Mouse (Mus musculus) hindbrain, embryonic 11.5 days (tissue): ENCODE data around the gene Olfr187. TPM values are rescaled to one million over a fixed set of nuclear protein-coding genes. Genes with fewer than 3 reads are reported as not detected.

Source experiments
- ATAC-seq: fragments of 200-750 bp; cut with Nextera tagmentation; 2 replicates; pipeline ENCODE4 v1.8.0; 2017; ENCODE audit warnings: mild to moderate bottlenecking, moderate TSS enrichment, moderate library complexity; ENCODE audit not compliant: low FRiP score
- DNase-seq: peaks from one replicate; pipeline ENCODE4 v3.0.0-alpha.2; 2015; ENCODE audit warnings: low spot score
- H3K27ac ChIP-seq: fragments of 300-500 bp; sonication (generic); 2 replicates; pipeline ENCODE4 v1.5.1; 2014; ENCODE audit warnings: mild to moderate bottlenecking, low read depth, low read length
- H3K27me3 ChIP-seq: fragments of 300-500 bp; sonication (generic); 2 replicates; pipeline ENCODE4 v1.6.1; 2014; ENCODE audit warnings: mild to moderate bottlenecking, low read length, moderate library complexity, mixed read lengths; ENCODE audit not compliant: control insufficient read depth, insufficient read depth
- H3K36me3 ChIP-seq: fragments of 300-500 bp; sonication (generic); 2 replicates; pipeline ENCODE4 v1.6.1; 2014; ENCODE audit warnings: mild to moderate bottlenecking, low read length, moderate library complexity, mixed read lengths; ENCODE audit not compliant: control insufficient read depth, insufficient read depth
- H3K4me1 ChIP-seq: fragments of 300-500 bp; sonication (generic); replicated peaks from 2 replicates; pipeline ENCODE4 v1.6.1; 2014; ENCODE audit warnings: low read length, mixed read lengths; ENCODE audit not compliant: control insufficient read depth, insufficient read depth
- H3K4me2 ChIP-seq: fragments of 300-500 bp; sonication (generic); replicated peaks from 2 replicates; pipeline ENCODE4 v1.6.1; 2014; ENCODE audit warnings: mild to moderate bottlenecking, low read depth, low read length
- H3K4me3 ChIP-seq: fragments of 300-500 bp; sonication (generic); 2 replicates; pipeline ENCODE4 v1.5.1; 2014; ENCODE audit warnings: low read depth, low read length
- H3K9ac ChIP-seq: fragments of 300-500 bp; sonication (generic); 2 replicates; pipeline ENCODE4 v1.6.1; 2014; ENCODE audit warnings: low read depth, low read length
- H3K9me3 ChIP-seq: fragments of 300-500 bp; sonication (generic); 2 replicates; pipeline ENCODE4 v1.6.1; 2016; ENCODE audit warnings: low read length; ENCODE audit not compliant: control insufficient read depth
- WGBS: fragments of 180-500 bp; shearing (Covaris S2); extraction: QIAGEN DNeasy Blood & Tissue Kit; methylation state at CpG from one replicate; pipeline ENCODE4 v1.1.7; 2014; 5-methylcytosine and 5-hydroxymethylcytosine counted together
- polyA plus RNA-seq: library from polyadenylated mRNA; unstranded; fragments of >200 nt; fragmentation: Nextera tagmentation; extraction: Ambion mirVana; gene quantifications from 2 replicates; pipeline ENCODE4 v1.2.1, GENCODE M21; 2014

Olfr187 gene
- polyA plus RNA-seq, 1 experiment from 2014 or later, result not detected

DNA sequence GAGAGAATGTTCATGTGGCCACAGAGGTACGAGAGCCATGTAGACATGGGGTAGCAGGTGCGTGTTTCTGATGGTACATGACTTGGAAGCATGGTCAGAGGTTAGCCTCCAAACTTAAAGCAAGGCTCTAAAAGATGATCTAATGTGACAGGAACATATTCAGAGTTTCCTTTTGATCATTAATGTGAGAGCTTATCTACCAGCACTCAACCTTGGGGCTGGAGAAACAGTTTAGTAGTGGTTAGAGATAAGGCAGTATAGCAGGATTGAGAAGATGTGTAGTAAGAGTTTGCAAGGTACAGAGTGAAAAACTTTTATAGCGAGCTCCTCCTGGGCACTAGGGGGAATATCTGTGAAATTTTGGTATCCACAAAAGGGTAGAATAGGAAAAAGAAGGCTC is 6.3 kb upstream of the Olfr187 start:
- 92% methylated on average over 3 of the region's 3 CpGs for WGBS
- Histone ChIP-seq H3K4me3 (no peak overlapping the region), H3K9me3 (no peaks in the 10 kb centered on the region), H3K4me2 (no peak overlapping the region), H3K9ac (no peak overlapping the region), H3K27ac (no peak overlapping the region), H3K36me3 (no peaks in the 10 kb centered on the region), H3K27me3 (no peaks in the 10 kb centered on the region), H3K4me1 (no peaks in the 10 kb centered on the region)
- DNase-seq (no peak), ATAC-seq (no peak)

DNA sequence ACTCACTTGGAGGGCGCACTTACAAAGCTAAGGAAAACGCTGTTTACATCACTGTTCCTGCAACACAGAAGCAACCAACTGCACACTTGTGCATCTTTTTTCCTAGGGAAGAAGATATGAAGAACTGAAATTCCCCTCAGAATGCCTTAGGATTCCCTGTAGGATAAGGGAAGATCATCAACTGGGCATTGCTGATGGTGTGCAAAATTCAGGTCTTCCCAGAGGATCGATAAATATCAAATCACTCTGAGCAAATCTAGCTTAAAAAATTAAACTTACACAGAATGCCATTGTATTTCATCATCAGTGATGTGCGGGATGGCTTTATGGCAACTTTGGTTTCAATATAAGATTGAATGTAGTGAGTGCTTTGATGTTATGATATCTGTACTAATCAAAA is 9.4 kb downstream of the Olfr187 start, which contains the start of gene Olfr186:
Olfr186 (minus strand) TSS at position 101 of the 400 bp plus-strand sequence.
- no peak for DNase-seq
- no peaks in the 10 kb centered on the region for H3K4me1 ChIP-seq
- no peak within 1 kb of the TSS for H3K4me3 ChIP-seq
- no peak within 1 kb of the TSS for H3K9ac ChIP-seq
- no peaks in the 10 kb centered on the region for H3K36me3 ChIP-seq
- 97% methylated on average over 4 of the region's 4 CpGs for WGBS
- no peak within 1 kb of the TSS for H3K27ac ChIP-seq
- H3K27me3 ChIP-seq, result no peaks in the 10 kb centered on the region
- H3K4me2 ChIP-seq, result no peak within 1 kb of the TSS
- no peaks in the 10 kb centered on the region for H3K9me3 ChIP-seq
- ATAC-seq, result no peak

DNA sequence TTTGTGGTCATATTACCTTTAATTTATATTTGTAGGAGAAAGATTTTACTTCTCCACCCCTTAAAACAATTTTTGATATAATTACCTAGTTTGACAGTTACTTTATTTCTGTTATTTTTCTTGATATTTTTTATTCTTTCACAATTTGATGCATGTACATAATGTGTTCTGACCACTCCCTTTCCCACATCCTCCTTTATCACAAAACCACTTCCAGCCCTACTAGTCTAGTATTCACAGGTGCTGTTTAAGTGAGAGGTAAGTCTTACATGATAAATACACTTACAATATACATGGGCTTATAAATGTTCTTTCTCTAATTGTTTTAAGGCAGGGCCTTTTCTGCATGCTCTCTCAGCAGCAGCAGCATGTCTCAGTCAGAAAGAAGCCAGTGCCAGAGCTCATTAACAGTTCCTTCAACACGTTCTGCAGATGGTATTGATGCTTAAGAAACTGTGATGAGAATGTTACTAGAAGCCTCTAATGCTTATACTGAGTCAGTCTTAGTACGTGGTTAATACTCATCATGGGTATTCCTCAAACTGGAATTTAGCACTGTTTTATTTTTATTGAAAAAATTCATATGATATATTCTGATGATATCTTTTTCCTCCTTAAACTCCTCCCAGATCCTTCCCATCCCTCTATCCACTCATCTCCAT is 26.1 kb downstream of the Olfr187 start:
- 58% methylated on average over 2 of the region's 2 CpGs for WGBS
- DNase-seq, result no peak
- H3K4me1 ChIP-seq, result no peaks in the 10 kb centered on the region

DNA sequence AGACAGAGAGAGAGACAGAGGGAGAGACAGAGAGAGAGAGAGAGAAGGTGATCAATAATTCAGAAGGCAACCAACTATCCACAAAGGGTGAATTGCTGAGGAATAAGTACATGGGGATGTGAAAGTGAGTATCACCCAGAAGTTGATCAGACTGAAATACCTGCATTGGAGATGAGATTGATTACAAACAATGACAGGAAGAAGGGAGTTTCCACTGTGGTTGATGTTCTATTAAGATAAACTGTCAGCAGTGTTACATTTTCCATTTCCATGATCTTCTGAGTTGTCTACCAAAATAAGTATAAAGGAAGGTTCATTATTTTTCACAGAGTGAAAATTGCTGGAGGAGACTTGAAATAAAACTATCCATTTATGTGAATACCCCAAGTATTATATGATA is 32.4 kb downstream of the Olfr187 start:
- DNase-seq (no peak), ATAC-seq (no peak)
- Histone ChIP-seq H3K4me3 (no peak overlapping the region), H3K27ac (no peak overlapping the region), H3K4me1 (no peaks in the 10 kb centered on the region), H3K9ac (no peak overlapping the region), H3K36me3 (no peaks in the 10 kb centered on the region), H3K27me3 (no peaks in the 10 kb centered on the region), H3K9me3 (no peaks in the 10 kb centered on the region), H3K4me2 (no peak overlapping the region)

More for the DNA sequence above, 26.1 kb downstream of the Olfr187 start:
- Histone ChIP-seq H3K9ac (no peak overlapping the region), H3K9me3 (no peaks in the 10 kb centered on the region), H3K36me3 (no peaks in the 10 kb centered on the region), H3K4me3 (no peak overlapping the region), H3K27ac (no peak overlapping the region), H3K4me2 (no peak overlapping the region), H3K27me3 (no peaks in the 10 kb centered on the region)
- no peak for ATAC-seq

DNA sequence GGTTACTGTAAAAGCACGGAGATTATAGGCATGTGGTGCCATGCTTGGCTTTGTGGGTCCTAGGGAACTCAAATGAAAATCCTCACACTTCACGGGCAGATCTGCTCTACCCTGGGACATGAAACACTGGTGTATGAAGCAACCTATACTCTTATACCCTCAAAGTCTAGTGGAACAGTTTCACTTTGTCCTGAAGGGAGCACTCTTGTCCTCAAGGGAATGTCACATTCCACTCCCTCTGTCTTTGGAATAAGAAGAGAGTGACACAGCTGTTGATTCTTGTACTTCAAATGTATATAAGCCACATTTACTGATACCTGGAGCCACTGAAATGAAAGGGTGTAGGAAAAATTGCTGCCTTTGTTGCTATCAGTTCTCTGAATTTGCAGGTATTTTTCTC is 44.5 kb downstream of the Olfr187 start, which contains the start of gene Olfr183:
Olfr183 (plus strand) TSS at position 301 of the 400 bp plus-strand sequence.
- H3K27ac ChIP-seq, result no peak within 1 kb of the TSS
- no peaks in the 10 kb centered on the region for H3K27me3 ChIP-seq
- 65% methylated on average over 2 of the region's 2 CpGs for WGBS
- no peaks in the 10 kb centered on the region for H3K36me3 ChIP-seq
- no peak within 1 kb of the TSS for H3K4me3 ChIP-seq
- H3K4me2 ChIP-seq, result no peak within 1 kb of the TSS
- no peaks in the 10 kb centered on the region for H3K4me1 ChIP-seq
- H3K9ac ChIP-seq, result no peak within 1 kb of the TSS
- H3K9me3 ChIP-seq, result no peaks in the 10 kb centered on the region
- no peak for ATAC-seq
- DNase-seq, result no peak

Other genes starting within 250 kb of the Olfr187 start
- gene Olfr173, start 239.5 kb downstream of the Olfr187 start, polyA plus RNA-seq, result not detected in 2 replicates
- gene Olfr175-ps1, start 213.0 kb downstream of the Olfr187 start, polyA plus RNA-seq, result not detected in 2 replicates
- gene Olfr177, start 165.0 kb downstream of the Olfr187 start, polyA plus RNA-seq, result not detected in 2 replicates
- gene Olfr178, start 147.7 kb downstream of the Olfr187 start, polyA plus RNA-seq, result not detected in 2 replicates
- gene Olfr181, start 111.0 kb downstream of the Olfr187 start, polyA plus RNA-seq, result not detected in 2 replicates
- gene Olfr180, start 110.4 kb downstream of the Olfr187 start, polyA plus RNA-seq, result not detected in 2 replicates
- gene Olfr183, start 44.4 kb downstream of the Olfr187 start, polyA plus RNA-seq, result not detected in 2 replicates
- not detected in 2 replicates for gene Olfr186, start 9.5 kb downstream of the Olfr187 start, polyA plus RNA-seq
- not detected in 2 replicates for gene Olfr190, start 38.2 kb upstream of the Olfr187 start, polyA plus RNA-seq
- gene Olfr191, start 50.1 kb upstream of the Olfr187 start, polyA plus RNA-seq, result not detected in 2 replicates
- gene Olfr193, start 72.1 kb upstream of the Olfr187 start, polyA plus RNA-seq, result not detected in 2 replicates
- gene Olfr194, start 81.3 kb upstream of the Olfr187 start, polyA plus RNA-seq, result not detected in 2 replicates
- not detected in 2 replicates for gene Olfr195, start 107.3 kb upstream of the Olfr187 start, polyA plus RNA-seq
- gene Olfr196, start 130.7 kb upstream of the Olfr187 start, polyA plus RNA-seq, result not detected in 2 replicates
- not detected in 2 replicates for gene Olfr198, start 163.8 kb upstream of the Olfr187 start, polyA plus RNA-seq
- 0.12 TPM in 1 of 2 replicates, not detected in the other for gene Olfr199, start 180.0 kb upstream of the Olfr187 start, polyA plus RNA-seq
- gene Olfr201, start 232.9 kb upstream of the Olfr187 start, polyA plus RNA-seq, result not detected in 2 replicates
- not detected in 2 replicates for gene Olfr202, start 247.0 kb upstream of the Olfr187 start, polyA plus RNA-seq